Mouse (Mus musculus) cortical plate, adult 2 months (tissue): ENCODE data around the gene Cdipt. TPM values are rescaled to one million over a fixed set of nuclear protein-coding genes. Genes with fewer than 3 reads are reported as not detected.

Experiments used
- H3K27ac ChIP-seq: fragments of 200-500 bp; 2 replicates; pipeline ENCODE4 v1.5.1; 2012; ENCODE audit warnings: low read length, control low read depth, inconsistent platforms; ENCODE audit not compliant: insufficient read depth
- H3K4me1 ChIP-seq: fragments of 200-500 bp; 2 replicates; pipeline ENCODE4 v1.6.1; 2011; ENCODE audit warnings: low read length; ENCODE audit not compliant: control insufficient read depth, insufficient read depth
- H3K4me3 ChIP-seq: fragments of 200-500 bp; 2 replicates; pipeline ENCODE4 v1.5.1; 2011; ENCODE audit warnings: mild to moderate bottlenecking, low read length, control low read depth; ENCODE audit not compliant: insufficient read depth
- CTCF ChIP-seq: fragments of 200-500 bp; IDR thresholded peaks from 2 replicates; pipeline ENCODE4 v1.5.1; 2011; ENCODE audit warnings: mild to moderate bottlenecking, control low read depth, low read length; ENCODE audit not compliant: insufficient read depth; ENCODE audit errors: extremely low read depth
- POLR2A ChIP-seq: fragments of 200-500 bp; IDR thresholded peaks from 2 replicates; pipeline ENCODE4 v1.6.1; 2011; ENCODE audit warnings: mild to moderate bottlenecking, low read length, control low read depth; ENCODE audit not compliant: insufficient read depth; ENCODE audit errors: extremely low read depth
- polyA plus RNA-seq: library from polyadenylated mRNA; depleted of rRNA; stranded (reverse); fragments of >200 nt; gene quantifications from 2 replicates; pipeline ENCODE4 v1.2.3, GENCODE M21; 2012

Cdipt gene
- polyA plus RNA-seq, 1 experiment, result 253 TPM

DNA sequence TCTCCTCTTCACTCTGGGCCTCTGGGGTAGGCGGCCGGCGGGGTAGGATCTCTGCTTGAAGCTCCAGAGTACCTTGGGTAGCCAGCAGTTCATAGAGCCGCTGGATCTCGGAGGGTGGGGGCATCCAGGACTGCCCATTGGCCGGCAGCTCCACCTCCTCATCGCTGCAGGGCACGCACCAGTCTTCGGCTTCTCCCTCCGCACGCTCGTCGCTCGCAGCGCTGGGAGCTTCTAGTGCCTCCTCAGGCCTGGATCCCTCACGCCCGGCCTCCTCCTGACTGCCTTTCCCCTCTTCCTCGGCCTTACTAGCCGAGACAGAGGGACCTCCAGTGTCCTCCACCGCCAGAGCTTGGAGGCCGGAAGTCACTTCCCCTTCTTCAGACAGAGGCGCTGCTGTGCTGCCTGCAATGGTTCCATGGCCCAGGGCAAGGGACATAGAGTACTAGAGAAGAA, 40.8 kb downstream of the Cdipt start:
- Histone ChIP-seq H3K27ac (peak overlapping the region; percentile 86), H3K4me1 (no peaks in the 10 kb centered on the region; the same call in 1 of the 2 replicates), H3K4me3 (peak overlapping the region; percentile 54)
- no peak for TF ChIP-seq CTCF
- peak; percentile 43; the same call in 1 of the 2 replicates for TF ChIP-seq POLR2A

DNA sequence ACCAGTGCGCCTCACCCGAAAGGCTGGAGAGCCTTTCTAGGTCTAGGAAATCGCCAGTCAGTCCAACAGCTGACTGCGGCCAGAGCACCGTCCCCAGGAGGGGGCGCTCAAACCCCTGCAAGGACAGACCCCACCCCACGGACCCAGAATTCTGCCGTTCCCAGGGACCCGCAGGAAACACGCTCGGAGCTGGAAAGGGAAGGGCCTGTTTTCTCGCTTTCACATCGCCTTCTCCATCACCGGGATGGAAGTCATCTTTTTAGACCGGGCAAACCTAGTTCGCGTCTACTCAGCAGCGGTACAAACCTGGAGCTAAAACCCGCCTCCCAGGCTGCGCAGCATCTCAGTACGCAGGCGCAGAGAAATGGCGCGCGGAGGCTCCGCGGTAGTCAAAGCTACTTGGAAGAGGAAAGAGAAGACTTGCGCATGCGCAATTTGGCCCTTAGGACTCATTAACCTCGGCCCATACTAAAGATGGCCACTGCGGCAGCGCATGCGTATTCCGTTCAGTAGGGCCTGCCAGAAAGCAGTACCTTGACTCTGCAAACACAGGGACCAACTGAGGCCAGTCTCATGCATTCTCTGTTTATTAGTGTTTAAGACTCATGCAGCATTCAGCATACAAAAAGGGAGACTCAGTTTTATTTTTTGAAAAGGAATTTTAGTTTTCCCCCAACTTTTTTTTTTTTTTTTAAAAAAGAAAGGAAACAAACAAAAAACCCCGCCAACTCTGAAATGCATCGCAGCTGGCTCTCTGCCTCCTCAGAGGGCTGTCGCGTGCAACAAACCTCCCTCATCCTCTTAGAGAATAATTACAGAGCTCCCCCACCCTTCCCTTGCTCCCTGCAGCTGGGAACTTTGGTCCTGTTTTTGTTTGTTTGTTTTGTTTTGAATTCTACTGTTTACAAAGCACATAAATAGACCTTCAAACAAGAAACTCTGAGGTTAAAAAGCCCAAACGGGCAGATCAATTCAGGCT, 41.5 kb downstream of the Cdipt start, which contains the start of gene Pagr1a:
Gene Pagr1a, minus strand, starts transcription at position 382 of the 979 bp plus-strand sequence.
- Histone ChIP-seq H3K27ac (peak within 1 kb of the TSS; percentile 86), H3K4me1 (peaks cover 3% of the 10 kb centered on the region; the same call in 1 of the 2 replicates), H3K4me3 (peak within 1 kb of the TSS; percentile 85)
- TF ChIP-seq POLR2A (peak; percentile 89), CTCF (peak; percentile 52)

DNA sequence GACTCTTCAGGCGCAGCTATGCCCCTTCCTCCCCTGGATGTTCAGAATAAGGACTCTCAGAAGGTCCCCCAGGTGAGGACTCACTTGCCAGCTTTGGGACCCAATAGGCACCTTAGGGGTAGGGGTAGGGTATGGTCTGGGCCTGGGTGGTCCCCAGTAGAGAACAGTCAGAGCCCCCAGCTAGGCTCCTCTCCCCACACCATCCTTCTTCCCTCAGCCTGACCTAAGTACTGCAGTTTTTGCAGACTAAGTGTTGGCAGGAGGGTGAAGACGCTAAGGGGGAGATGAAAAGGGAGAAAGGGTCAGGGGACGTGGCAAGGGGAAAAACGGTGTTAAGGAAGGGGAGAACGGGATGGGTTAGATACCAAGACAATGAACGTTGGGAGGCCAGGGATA, 42.2 kb downstream of the Cdipt start:
- H3K4me3 ChIP-seq, result peak overlapping the region; percentile 85; the same call in 1 of the 2 replicates
- no peak for TF ChIP-seq POLR2A
- TF ChIP-seq CTCF, result no peak
- H3K27ac ChIP-seq, result no peak overlapping the region
- H3K4me1 ChIP-seq, result peaks cover 3% of the 10 kb centered on the region; the same call in 1 of the 2 replicates

DNA sequence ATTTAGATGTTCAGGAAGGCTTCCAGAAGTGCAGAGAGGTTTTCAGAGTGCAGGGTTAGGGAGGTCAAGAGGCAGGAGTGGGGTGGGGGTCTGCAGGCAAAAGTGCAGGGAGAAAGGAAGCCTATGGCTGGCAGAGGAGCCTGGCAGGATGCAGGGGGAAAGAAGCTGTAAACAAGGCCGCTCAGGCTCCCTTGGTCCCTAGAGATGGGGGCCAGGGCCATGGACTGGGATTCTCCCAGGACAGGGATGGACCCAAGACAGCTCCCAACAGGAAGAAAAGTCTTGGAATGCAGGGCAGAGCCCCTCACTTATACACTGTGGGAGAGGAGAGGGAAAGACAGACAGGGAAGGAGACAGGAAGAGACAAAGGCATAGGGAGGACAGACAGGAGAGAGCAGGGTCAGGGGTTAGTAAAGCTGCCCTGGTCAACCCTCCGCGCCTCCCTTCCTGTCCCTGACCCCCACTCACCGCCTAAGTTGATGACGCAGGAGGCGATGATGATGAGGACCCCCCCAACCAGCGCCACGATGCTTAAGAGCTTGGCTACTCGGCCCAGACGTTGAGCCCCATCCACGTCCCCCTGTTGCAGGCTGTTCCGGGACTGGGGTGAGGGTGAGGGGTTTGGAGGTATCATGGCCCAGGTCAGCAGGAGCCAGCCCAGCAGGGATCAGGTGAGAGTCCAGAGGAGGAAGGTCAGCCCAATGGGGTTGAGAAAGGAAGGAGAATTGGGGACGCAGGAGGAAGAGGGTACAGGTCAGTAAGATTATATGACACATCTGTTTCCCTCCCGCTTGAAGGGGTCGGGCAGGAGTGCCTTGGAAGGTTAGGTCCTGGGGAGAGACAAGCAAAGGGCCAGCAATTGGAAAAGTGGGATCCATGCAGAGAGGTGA, 42.9 kb downstream of the Cdipt start:
- H3K27ac ChIP-seq, result peak overlapping the region; percentile 24; the same call in 1 of the 2 replicates
- H3K4me1 ChIP-seq, result peaks cover 3% of the 10 kb centered on the region
- no peak for TF ChIP-seq POLR2A
- TF ChIP-seq CTCF, result no peak
- H3K4me3 ChIP-seq, result peak overlapping the region; percentile 85

DNA sequence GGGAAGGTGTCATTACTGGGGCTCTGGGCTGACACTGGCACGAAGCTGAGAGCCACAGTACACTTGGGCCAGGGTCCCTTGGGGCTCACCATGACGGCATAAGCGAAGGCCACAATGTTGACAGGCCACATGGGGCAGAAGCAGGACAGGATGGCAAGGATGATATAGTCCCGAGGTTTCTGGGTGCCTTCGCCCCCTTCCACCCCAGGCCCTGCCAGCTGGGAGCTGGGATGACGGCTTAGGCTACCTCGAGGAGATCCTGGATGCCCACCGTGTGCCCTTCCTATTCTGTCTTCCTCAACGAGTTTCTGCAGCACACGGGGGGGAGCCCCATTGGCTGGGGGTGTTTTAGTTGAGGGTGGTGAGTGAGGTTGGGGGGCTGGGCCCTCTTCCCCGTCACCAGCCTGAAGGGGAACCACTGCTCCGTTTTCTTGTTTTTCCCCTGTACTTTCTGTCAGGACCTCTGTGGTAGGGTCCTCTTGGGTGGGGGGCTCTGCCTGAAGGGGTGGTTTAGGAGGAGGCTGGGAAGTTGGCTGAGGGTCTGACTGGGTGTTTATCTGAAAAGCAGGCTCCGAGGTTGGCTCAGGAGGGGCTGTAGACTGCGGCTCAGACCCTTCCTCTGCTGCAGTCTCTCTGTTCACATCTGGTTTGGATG, 43.7 kb downstream of the Cdipt start:
- H3K4me1 ChIP-seq, result peaks cover 8% of the 10 kb centered on the region
- H3K4me3 ChIP-seq, result peak overlapping the region; percentile 85
- TF ChIP-seq POLR2A, result no peak
- TF ChIP-seq CTCF, result no peak
- H3K27ac ChIP-seq, result peak overlapping the region; percentile 24

DNA sequence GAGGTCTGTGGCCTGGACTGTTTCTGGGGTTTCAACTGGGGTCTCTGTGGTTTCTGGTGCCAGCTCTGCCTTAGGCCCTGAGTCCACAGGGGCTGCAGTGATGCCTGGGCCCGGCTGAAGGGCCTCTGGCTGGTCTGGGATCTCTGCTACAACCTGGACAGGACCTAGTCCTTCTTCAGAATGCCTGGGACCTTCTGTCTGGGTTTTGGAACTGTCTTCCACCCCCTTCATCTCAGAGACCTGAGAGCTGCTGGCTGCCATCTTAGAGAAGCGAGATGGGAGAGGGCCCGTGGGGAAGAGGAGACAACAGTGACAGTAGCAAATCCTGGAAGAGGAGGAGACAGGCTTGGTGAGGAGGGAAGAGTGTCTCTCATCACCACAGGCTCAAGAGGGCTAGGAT, 44.3 kb downstream of the Cdipt start:
- Histone ChIP-seq H3K4me1 (peaks cover 11% of the 10 kb centered on the region), H3K27ac (peak overlapping the region; percentile 76), H3K4me3 (peak overlapping the region; percentile 85)
- TF ChIP-seq POLR2A (peak; percentile 37; the same call in 1 of the 2 replicates), CTCF (no peak)

DNA sequence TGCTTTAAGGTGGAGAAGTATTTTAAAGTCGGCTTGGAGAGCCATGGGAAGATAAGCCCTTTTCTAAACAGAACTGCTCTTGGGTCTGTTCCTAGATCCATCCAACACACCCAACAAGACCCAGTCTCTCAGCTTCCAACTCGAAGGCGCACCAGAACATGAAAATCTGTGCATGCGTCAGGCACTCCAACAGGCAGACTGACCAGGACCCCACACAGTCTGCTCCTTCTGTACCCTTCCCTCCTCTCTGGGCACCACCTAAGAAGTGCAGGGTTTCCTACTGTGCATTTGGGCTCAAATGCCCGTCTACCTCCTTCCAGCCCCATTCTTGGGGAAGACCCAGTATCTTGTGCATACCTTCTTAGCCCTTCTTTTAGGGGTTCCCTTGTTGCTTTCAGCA, 44.8 kb downstream of the Cdipt start:
- no peak for TF ChIP-seq CTCF
- no peak for TF ChIP-seq POLR2A
- Histone ChIP-seq H3K27ac (peak overlapping the region; percentile 76), H3K4me3 (peak overlapping the region; percentile 85), H3K4me1 (peaks cover 11% of the 10 kb centered on the region)

DNA sequence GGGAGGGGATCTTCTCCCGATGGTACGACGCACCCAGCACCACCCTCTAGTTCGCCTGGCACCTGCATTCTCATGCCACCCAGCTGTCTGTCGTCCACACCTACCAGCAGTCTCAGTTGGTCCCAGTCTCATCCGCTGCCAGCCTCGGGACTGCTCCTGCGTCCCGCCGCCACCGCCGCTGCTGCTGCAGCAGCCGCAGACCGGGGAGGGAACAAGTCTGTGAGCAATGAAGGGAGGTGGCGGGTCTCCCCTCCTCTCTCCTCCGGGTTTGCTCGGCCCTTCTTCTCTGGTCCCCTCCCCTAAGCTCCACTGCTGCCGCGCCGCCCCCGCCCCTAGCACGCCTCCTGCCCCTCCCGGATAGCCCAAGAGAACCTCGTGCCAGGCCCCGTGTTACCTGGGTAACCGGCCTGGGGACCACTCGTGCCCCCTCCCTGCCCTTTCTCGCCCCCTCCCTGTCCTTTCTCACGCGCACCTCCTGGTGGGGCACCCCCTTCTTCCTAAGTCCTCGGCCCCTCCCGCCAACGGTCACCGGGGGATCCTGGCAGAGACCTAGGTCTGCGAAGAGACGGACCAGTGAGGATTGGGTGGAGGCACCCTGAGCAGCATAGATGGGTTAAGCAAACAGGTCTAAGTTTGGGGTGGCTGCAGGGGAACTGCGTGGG, 45.3 kb downstream of the Cdipt start, which contains the start of the genes Gm42742 and Prrt2:
Gene Gm42742, minus strand, starts transcription at position 197 of the 662 bp plus-strand sequence.
Gene Prrt2, minus strand, starts transcription at position 311 of the 662 bp plus-strand sequence.
- TF ChIP-seq POLR2A, result peak; percentile 75; the same call in 1 of the 2 replicates
- TF ChIP-seq CTCF, result no peak
- Histone ChIP-seq H3K4me1 (peaks cover 11% of the 10 kb centered on the region), H3K4me3 (peak within 1 kb of the TSS; percentile 85), H3K27ac (peak within 1 kb of the TSS; percentile 76)
